Mouse (Mus musculus) spleen, adult 2 months (tissue): Measurements from ENCODE around the gene Psma5.

ENCODE experiments used
- CTCF ChIP-seq: fragments of 200-500 bp; IDR thresholded peaks from 2 replicates; pipeline ENCODE4 v1.5.1; 2011; ENCODE audit warnings: mild to moderate bottlenecking, inconsistent platforms; ENCODE audit not compliant: insufficient read depth, insufficient read length, insufficient replicate concordance; ENCODE audit errors: extremely low read depth
- POLR2A ChIP-seq: fragments of 200-500 bp; IDR thresholded peaks from 2 replicates; pipeline ENCODE4 v1.6.1; 2011; ENCODE audit warnings: low read depth, low read length, inconsistent platforms

- TF ChIP-seq CTCF = no peak
- no peak for TF ChIP-seq POLR2A
Measured at GRCm38 (mm10) chr3:108241243-108241839, 15.4 kb upstream of the Psma5 start.
